Mouse (Mus musculus) embryonic facial prominence, embryonic 12.5 days (tissue): ENCODE measurements at regions not wholly inside any gene's neighbourhood (a gene's known extent, or its start where the extent isn't known, plus 50 kb on each side); places are given as distances from the start of the nearest gene placed in this dataset.
"Not testable (repeated sequence)": the region's sequence is repeated elsewhere in the genome, so short reads cannot be mapped to it uniquely, and the experiment has no call there.

Experiments used
- ATAC-seq: fragments of 200-750 bp; cut with Nextera tagmentation; 2 replicates; pipeline ENCODE4 v1.8.0; 2017; ENCODE audit not compliant: insufficient number of reproducible peaks, insufficient read depth, low FRiP score, low TSS enrichment
- H3K27ac ChIP-seq: fragments of 300-500 bp; sonication (generic); 2 replicates; pipeline ENCODE4 v1.5.1; 2016; ENCODE audit warnings: mild to moderate bottlenecking
- H3K27me3 ChIP-seq: fragments of 300-500 bp; sonication (generic); 2 replicates; pipeline ENCODE4 v1.6.1; 2016; ENCODE audit warnings: mild to moderate bottlenecking, moderate library complexity
- H3K36me3 ChIP-seq: fragments of 300-500 bp; sonication (generic); 2 replicates; pipeline ENCODE4 v1.6.1; 2016; ENCODE audit warnings: mild to moderate bottlenecking
- H3K4me1 ChIP-seq: fragments of 300-500 bp; sonication (generic); 2 replicates; pipeline ENCODE4 v1.6.1; 2016
- H3K4me2 ChIP-seq: fragments of 300-500 bp; sonication (generic); replicated peaks from 2 replicates; pipeline ENCODE4 v1.6.1; 2016; ENCODE audit warnings: mild to moderate bottlenecking, moderate library complexity
- H3K4me3 ChIP-seq: fragments of 300-500 bp; sonication (generic); 2 replicates; pipeline ENCODE4 v1.5.1; 2016; ENCODE audit warnings: mild to moderate bottlenecking
- H3K9ac ChIP-seq: fragments of 300-500 bp; sonication (generic); 2 replicates; pipeline ENCODE4 v1.6.1; 2016; ENCODE audit warnings: mild to moderate bottlenecking, moderate library complexity
- H3K9me3 ChIP-seq: fragments of 300-500 bp; sonication (generic); 2 replicates; pipeline ENCODE4 v1.6.1; 2016; ENCODE audit warnings: mild to moderate bottlenecking, moderate library complexity
- WGBS: fragments of 180-500 bp; shearing (Covaris S2); methylation state at CpG from one replicate; pipeline ENCODE4 v1.1.7; 2016; 5-methylcytosine and 5-hydroxymethylcytosine counted together

- no peaks in the 10 kb centered on the region for H3K27me3 ChIP-seq
- H3K9ac ChIP-seq: no peak overlapping the region
- no peak overlapping the region for H3K4me3 ChIP-seq
- no peaks in the 10 kb centered on the region for H3K36me3 ChIP-seq
- H3K27ac ChIP-seq: no peak overlapping the region
- WGBS: 83% methylated on average over 3 of the region's 3 CpGs
- ATAC-seq: no peak
- H3K4me2 ChIP-seq: no peak overlapping the region
- no peaks in the 10 kb centered on the region for H3K4me1 ChIP-seq
- no peaks in the 10 kb centered on the region for H3K9me3 ChIP-seq
These were observed 218.0 kb downstream of the Unc5cl start for GRCm38 (mm10) chr17:48672749-48673148.

- H3K9me3 ChIP-seq: no peaks in the 10 kb centered on the region
- no peak overlapping the region for H3K4me2 ChIP-seq
- H3K9ac ChIP-seq: no peak overlapping the region
- no peak overlapping the region for H3K27ac ChIP-seq
- no peak overlapping the region for H3K4me3 ChIP-seq
- no peaks in the 10 kb centered on the region for H3K36me3 ChIP-seq
- H3K4me1 ChIP-seq: no peaks in the 10 kb centered on the region
- WGBS: 68% methylated on average over 12 of the region's 12 CpGs
- no peak for ATAC-seq
- H3K27me3 ChIP-seq: no peaks in the 10 kb centered on the region
These were observed 223.6 kb downstream of the Unc5cl start for GRCm38 (mm10) chr17:48678216-48678832.

- Histone ChIP-seq H3K4me1 (no peaks in the 10 kb centered on the region), H3K9ac (no peak overlapping the region), H3K36me3 (no peaks in the 10 kb centered on the region), H3K4me2 (no peak overlapping the region), H3K4me3 (no peak overlapping the region), H3K27me3 (no peaks in the 10 kb centered on the region), H3K9me3 (no peaks in the 10 kb centered on the region), H3K27ac (no peak overlapping the region)
- ATAC-seq: no peak
- WGBS: 84% methylated on average over 10 of the region's 10 CpGs
These were observed 225.6 kb downstream of the Unc5cl start for GRCm38 (mm10) chr17:48680331-48680730.

- Histone ChIP-seq H3K4me3 (no peak overlapping the region), H3K9me3 (no peaks in the 10 kb centered on the region), H3K9ac (no peak overlapping the region), H3K4me2 (no peak overlapping the region), H3K27me3 (no peaks in the 10 kb centered on the region), H3K4me1 (no peaks in the 10 kb centered on the region), H3K27ac (no peak overlapping the region), H3K36me3 (no peaks in the 10 kb centered on the region)
- no peak for ATAC-seq
- 80% methylated on average over 2 of the region's 2 CpGs for WGBS
These were observed 234.2 kb downstream of the Unc5cl start for GRCm38 (mm10) chr17:48688944-48689343.

GRCm38 (mm10) chr17:48698456-48698855 is 233.7 kb upstream of the Lrfn2 start:
- Histone ChIP-seq H3K4me3 (no peak overlapping the region), H3K27ac (no peak overlapping the region), H3K4me1 (no peaks in the 10 kb centered on the region), H3K9ac (no peak overlapping the region), H3K4me2 (no peak overlapping the region), H3K36me3 (no peaks in the 10 kb centered on the region), H3K27me3 (no peaks in the 10 kb centered on the region), H3K9me3 (no peaks in the 10 kb centered on the region; the same call in none of the 2 replicates)
- ATAC-seq: no peak
- 86% methylated on average over 5 of the region's 5 CpGs for WGBS

GRCm38 (mm10) chr17:48700591-48700990 is 231.6 kb upstream of the Lrfn2 start:
- Histone ChIP-seq H3K36me3 (no peaks in the 10 kb centered on the region), H3K4me2 (no peak overlapping the region), H3K4me1 (no peaks in the 10 kb centered on the region), H3K9ac (no peak overlapping the region), H3K9me3 (no peaks in the 10 kb centered on the region; the same call in none of the 2 replicates), H3K27me3 (no peaks in the 10 kb centered on the region), H3K27ac (no peak overlapping the region), H3K4me3 (no peak overlapping the region)
- 34% methylated on average over 10 of the region's 10 CpGs for WGBS
- no peak for ATAC-seq

- no peak for ATAC-seq
- Histone ChIP-seq H3K27me3 (no peaks in the 10 kb centered on the region), H3K9me3 (no peaks in the 10 kb centered on the region), H3K4me3 (no peak overlapping the region), H3K36me3 (no peaks in the 10 kb centered on the region), H3K27ac (no peak overlapping the region), H3K9ac (no peak overlapping the region), H3K4me2 (no peak overlapping the region), H3K4me1 (no peaks in the 10 kb centered on the region)
- WGBS: 79% methylated on average over 4 of the region's 4 CpGs
These were observed 211.7 kb upstream of the Lrfn2 start for GRCm38 (mm10) chr17:48720506-48720905.

GRCm38 (mm10) chr17:48723286-48723685 is 208.9 kb upstream of the Lrfn2 start:
- no peaks in the 10 kb centered on the region for H3K27me3 ChIP-seq
- no peak overlapping the region for H3K9ac ChIP-seq
- H3K4me1 ChIP-seq: no peaks in the 10 kb centered on the region
- no peak for ATAC-seq
- no peak overlapping the region for H3K4me3 ChIP-seq
- H3K4me2 ChIP-seq: no peak overlapping the region
- no peak overlapping the region for H3K27ac ChIP-seq
- H3K36me3 ChIP-seq: no peaks in the 10 kb centered on the region
- 81% methylated on average over 10 of the region's 10 CpGs for WGBS
- H3K9me3 ChIP-seq: no peaks in the 10 kb centered on the region

GRCm38 (mm10) chr17:48724513-48725112 is 207.6 kb upstream of the Lrfn2 start:
- Histone ChIP-seq H3K36me3 (no peaks in the 10 kb centered on the region), H3K4me1 (no peaks in the 10 kb centered on the region), H3K27ac (no peak overlapping the region), H3K4me3 (no peak overlapping the region), H3K9ac (no peak overlapping the region), H3K27me3 (no peaks in the 10 kb centered on the region), H3K9me3 (no peaks in the 10 kb centered on the region), H3K4me2 (no peak overlapping the region)
- WGBS: 82% methylated on average over 11 of the region's 11 CpGs
- peak; percentile 64; the same call in 1 of the 2 replicates for ATAC-seq

- Histone ChIP-seq H3K27ac (no peak overlapping the region), H3K4me1 (no peaks in the 10 kb centered on the region), H3K36me3 (no peaks in the 10 kb centered on the region), H3K27me3 (no peaks in the 10 kb centered on the region), H3K9ac (no peak overlapping the region), H3K9me3 (no peaks in the 10 kb centered on the region), H3K4me3 (no peak overlapping the region), H3K4me2 (no peak overlapping the region)
- WGBS: 60% methylated on average over 3 of the region's 3 CpGs
- no peak for ATAC-seq
These were observed 205.7 kb upstream of the Lrfn2 start for GRCm38 (mm10) chr17:48726460-48726859.

- Histone ChIP-seq H3K4me3 (no peak overlapping the region), H3K9ac (no peak overlapping the region), H3K27ac (no peak overlapping the region)
These were observed 198.4 kb upstream of the Lrfn2 start for GRCm38 (mm10) chr17:48733801-48734200.

GRCm38 (mm10) chr17:48737181-48737580 is 195.0 kb upstream of the Lrfn2 start:
- not testable (repeated sequence) for H3K4me1 ChIP-seq, H3K9ac ChIP-seq, H3K4me3 ChIP-seq, H3K4me2 ChIP-seq, ATAC-seq, H3K36me3 ChIP-seq, H3K27me3 ChIP-seq, H3K9me3 ChIP-seq, H3K27ac ChIP-seq
- 90% methylated on average over 2 of the region's 2 CpGs for WGBS

More at GRCm38 (mm10) chr17:48733801-48734200, 198.4 kb upstream of the Lrfn2 start:
- 76% methylated on average over 9 of the region's 9 CpGs for WGBS
- Histone ChIP-seq H3K27me3 (no peaks in the 10 kb centered on the region), H3K4me1 (no peaks in the 10 kb centered on the region), H3K36me3 (no peaks in the 10 kb centered on the region), H3K4me2 (no peak overlapping the region), H3K9me3 (no peaks in the 10 kb centered on the region)
- ATAC-seq: no peak
